Mouse (Mus musculus): ENCODE measurements around the gene Nos3.

Nos3 gene

DNA sequence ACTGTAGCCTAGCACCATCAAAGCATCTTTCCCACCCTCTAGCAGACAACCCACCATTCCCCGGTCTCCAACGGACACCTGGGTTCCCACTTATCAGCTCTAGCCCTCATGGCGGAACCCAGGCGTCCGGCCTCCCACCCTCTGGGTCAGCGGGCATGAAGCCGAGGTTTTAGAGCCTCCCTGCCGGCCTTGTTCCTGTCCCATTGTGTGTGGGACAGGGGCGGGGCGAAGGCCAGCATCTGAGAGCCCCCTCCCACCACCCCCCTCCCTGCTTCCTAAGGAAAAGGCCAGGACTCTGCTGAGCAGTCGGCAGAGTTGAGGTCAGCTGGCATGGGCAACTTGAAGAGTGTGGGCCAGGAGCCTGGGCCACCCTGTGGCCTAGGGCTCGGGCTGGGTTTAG, at the start of gene Nos3:
Nos3 (plus strand) TSS at position 303 of the 400 bp plus-strand sequence.
- no peak for DNase-seq (ENCODE audit: low spot score)

GRCm38 (mm10) chr5:24319776-24320466, 44.7 kb upstream of the Nos3 start:
- DNase-seq (ENCODE audit: low spot score): no peak

DNA sequence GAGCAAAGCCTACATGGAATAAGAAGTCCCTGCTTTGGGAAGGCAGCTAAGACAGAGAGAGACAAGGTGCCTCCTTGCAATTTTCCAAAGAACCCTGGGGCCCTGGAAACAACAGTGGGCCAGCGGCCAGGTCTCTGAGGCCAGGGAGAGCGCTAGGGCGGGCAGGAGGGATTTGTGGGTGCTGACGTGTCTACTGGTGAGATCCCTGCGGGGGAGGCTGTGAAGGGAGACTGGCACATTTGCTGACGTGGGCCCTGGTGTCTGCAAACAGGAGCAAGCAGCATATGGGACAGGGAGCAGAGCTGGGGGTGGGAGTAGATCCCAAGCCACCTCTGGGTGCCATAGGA, 44.2 kb upstream of the Nos3 start:
- no peak for DNase-seq (ENCODE audit: low spot score)

DNA sequence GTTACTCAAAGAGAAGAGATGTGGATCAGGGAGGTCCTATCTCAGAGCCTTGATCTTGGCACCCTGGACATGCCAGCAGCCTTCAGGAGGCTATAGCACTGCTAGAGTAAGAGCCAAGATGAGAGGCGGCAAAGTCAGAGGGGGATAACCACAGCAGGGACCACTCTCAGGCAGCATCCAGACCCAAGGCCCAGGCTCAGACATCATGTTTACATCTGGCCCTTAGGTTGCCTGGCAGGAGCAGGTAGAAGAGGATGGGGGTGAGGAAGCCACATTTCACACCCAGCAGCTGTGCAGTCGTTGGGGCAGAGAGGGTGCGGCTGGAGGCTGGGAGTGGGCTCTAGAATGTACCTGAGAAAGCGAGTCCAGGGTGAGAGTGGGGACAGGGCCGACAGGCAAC, 43.7 kb upstream of the Nos3 start:
- DNase-seq (ENCODE audit: low spot score): no peak

DNA sequence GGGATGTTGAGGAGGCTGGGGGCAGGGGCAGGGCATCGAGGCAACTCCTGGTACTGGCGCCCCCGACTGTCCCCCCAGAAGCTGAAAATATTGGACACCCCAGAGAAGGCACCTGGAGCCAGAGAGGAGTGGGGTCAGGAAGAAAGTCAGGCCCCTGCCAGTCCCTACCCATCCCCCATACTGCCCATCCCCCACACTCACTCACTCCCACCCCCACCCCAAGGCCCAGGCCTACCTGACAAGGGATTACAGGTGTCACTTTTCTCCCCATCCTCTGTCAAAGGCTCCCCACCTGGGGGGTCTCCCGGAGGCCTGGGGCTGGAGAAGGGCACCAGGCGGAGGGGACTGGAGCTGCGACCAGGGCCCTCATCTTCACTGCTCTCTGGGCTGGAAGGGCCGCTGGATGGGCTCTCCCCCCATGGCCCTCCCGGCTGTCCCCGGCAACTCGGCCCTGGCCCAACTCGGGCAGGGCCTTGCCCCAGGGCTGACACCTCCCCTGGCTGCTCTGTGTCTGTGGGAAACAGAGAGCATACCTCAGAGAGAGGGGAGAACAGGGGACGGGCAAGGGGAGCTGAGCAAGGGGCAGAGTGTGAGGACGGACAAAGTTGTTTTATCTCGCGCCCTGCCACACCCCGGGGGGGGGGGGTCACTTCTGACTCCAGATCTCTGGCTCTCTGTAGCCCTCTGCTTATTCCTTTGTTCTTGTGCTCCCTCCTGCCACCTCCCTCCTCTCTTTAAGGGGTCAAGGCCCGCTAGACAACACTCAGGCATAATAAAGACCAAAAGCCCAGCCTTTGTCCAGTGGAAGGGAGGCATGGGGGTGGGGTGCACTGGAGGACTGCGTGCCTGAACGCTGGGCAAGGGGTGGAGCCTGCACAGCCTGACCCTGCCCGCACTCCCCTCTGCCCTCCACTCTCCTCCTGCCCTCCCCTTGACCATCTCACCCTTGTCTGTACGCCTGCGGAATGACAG, 42.6 kb upstream of the Nos3 start:
- no peak for DNase-seq (ENCODE audit: low spot score)

- DNase-seq (ENCODE audit: low spot score): no peak
These were observed 39.4 kb upstream of the Nos3 start for GRCm38 (mm10) chr5:24325251-24325650.

DNA sequence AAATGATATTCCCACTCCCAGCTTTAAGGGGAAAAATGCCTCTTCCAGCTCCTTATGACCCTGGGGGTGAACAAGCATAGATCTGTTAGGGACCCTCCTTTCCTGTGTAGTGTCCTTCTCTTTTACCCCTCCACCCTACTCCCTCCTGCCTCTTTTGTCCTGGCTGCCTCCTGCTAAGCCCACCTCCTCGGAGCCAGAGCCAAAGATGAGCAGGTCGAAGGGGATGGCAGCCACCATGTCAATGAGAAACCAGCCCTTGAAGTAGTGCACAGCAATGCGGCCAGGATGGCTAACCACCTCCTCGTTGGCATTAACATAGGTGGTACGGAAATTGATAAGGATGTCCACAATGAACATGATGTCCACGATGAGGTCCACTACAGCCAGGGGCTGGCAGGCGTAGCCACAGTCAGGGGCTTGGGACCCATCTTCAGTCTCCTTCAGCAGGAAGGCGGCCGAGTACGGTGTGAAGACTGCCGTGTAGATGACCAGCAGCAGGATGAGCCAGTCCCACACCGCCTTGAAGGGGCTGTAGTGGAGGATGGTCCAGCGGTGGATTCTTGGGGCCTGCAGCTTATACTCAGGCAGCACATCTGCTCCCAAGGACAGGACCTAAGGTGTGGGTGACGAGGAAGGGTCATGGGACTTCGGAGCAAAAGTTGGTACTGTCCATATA, 38.3 kb upstream of the Nos3 start:
- DNase-seq (ENCODE audit: low spot score): no peak

GRCm38 (mm10) chr5:24326842-24327417, 37.7 kb upstream of the Nos3 start:
- DNase-seq (ENCODE audit: low spot score): no peak

DNA sequence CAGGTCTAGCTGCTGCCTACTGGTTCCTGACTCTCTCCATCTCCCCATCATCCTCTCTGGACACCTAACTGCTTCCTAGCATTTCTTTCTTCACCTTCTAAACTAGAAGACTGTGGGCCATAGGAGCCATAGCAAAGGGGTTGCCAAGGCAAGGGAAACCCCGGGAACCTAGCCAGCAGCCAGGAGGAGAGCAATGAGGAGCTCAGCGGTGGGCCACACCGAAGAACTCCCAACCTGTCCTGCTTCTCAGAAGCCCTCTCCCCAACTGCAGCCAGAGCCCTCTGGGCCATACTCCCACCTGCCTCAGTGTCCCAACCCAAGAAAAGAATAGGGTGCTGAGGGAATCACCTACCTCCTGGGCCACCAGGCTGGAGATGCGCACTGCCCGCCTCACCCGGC, 35.8 kb upstream of the Nos3 start:
- no peak for DNase-seq (ENCODE audit: low spot score)

- no peak for DNase-seq (ENCODE audit: low spot score)
These were observed 35.2 kb upstream of the Nos3 start for GRCm38 (mm10) chr5:24329212-24329964.

DNA sequence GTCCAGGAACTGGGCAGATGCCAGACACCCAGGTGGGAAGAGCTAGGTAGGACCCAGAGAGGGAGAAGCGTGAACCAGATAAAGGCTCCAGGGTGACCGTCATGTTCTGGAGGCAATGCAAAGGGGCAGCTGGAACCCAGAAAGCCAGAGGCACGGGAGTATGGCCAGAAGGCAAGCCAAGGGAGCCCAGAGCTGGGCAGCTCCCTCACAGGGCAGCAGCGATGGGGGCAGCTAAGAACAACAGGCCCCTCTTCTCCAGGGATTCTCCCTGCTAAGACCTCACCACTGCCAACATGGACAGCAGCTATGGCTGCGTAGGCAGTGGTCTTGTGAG, 34.7 kb upstream of the Nos3 start:
- DNase-seq (ENCODE audit: low spot score): no peak

DNA sequence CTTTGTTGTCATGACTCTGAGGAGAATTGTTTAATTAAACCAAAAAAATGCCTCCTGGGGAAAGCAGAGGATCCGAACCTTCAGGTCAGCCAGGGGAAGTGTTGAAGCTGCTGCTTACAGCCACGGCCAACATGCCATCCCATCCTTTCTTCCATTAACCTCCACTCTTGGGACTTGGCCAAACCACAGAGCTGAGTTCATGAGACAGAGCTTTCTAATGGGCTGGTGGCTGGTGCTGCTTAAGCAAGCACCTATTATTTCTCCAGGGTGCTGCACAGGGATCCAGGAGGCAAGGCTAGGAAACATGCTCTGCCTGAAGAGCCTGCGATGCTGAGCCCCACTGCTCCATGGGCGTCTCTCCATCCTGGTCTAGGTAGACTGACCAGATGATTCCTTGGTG, 32.2 kb upstream of the Nos3 start:
- no peak for DNase-seq (ENCODE audit: low spot score)

GRCm38 (mm10) chr5:24334749-24335148, 29.9 kb upstream of the Nos3 start:
- DNase-seq (ENCODE audit: low spot score): no peak

DNA sequence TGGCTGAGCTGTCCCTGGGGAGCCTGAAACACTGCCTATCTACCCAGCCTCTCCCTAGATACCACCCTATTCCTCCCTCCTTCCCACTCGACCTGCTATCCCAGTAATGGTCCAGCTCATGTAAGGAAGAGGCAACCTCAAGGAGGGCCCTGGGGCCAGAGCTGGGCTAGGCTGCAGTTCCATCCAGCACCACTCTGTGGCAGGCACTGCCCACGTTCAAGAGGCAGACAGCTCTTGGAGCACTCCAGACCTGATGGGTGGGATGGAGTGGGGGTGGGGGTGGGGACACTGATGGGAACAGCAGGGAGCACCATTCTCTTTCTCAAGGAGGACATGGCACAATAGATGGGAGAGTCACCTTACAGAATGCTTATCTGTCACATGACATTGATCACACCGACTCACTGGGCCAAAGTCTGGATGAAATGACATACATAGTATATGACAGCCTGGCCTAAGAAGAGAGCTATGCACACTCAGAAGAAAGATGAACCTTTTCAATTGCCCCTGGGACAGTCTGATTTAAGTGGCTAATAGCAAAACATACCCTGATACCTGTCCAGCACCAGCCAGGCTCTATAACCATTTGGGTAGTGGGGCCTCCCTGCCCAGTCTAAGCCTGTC, 28.6 kb upstream of the Nos3 start:
- no peak for DNase-seq (ENCODE audit: low spot score)

DNA sequence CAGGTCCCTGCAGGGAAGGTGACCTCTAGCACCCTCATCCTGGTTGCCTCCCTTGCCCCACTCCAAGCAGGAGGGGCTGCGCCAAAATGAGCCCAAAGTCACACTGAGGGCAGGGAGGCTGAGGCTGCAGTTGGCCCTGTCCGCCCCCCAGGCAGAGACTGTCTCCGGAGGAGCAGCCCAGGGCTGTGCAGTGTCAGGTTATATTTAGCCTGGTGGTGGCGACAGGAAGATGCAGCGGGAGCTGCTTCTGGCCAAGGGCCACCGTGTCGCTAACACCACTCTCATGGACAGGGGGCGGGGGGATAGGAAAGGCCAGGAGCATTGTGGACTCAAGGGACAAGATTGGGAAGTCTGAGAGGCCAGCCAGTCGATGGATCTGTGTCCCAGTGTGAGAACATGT, 27.2 kb upstream of the Nos3 start:
- no peak for DNase-seq (ENCODE audit: low spot score)

GRCm38 (mm10) chr5:24337821-24338220, 26.8 kb upstream of the Nos3 start:
- no peak for DNase-seq (ENCODE audit: low spot score)

GRCm38 (mm10) chr5:24342205-24342963, 22.2 kb upstream of the Nos3 start:
- no peak for DNase-seq (ENCODE audit: low spot score)

GRCm38 (mm10) chr5:24342966-24343365, 21.6 kb upstream of the Nos3 start:
- no peak for DNase-seq (ENCODE audit: low spot score)

GRCm38 (mm10) chr5:24343379-24343778, 21.2 kb upstream of the Nos3 start:
- no peak for DNase-seq (ENCODE audit: low spot score)

- no peak for DNase-seq (ENCODE audit: low spot score)
These were observed 20.6 kb upstream of the Nos3 start for GRCm38 (mm10) chr5:24343977-24344436.
